Mouse (Mus musculus): ENCODE data around the gene Ophn1. TPM values are rescaled to one million over a fixed set of nuclear protein-coding genes. Genes with fewer than 3 reads are reported as not detected.

The Ophn1 gene
- polyA plus RNA-seq (2012; rRNA removed): 1.1 and 2.4 TPM in 2 replicates

GRCm38 (mm10) chrX:98890406-98891116 lies at the start of gene Ophn1:
TSS of gene Ophn1 (minus strand) at chrX:98891025.
- no peak for DNase-seq (ENCODE audit: low read depth, low spot score)
- WGBS: 17% methylated on average over 48 of the region's 48 CpGs

GRCm38 (mm10) chrX:98937555-98938294 lies 46.9 kb upstream of the Ophn1 start:
- DNase-seq (ENCODE audit: low read depth, low spot score): no peak
- WGBS: 24% methylated on average over 57 of the region's 57 CpGs

GRCm38 (mm10) chrX:98936707-98937554 lies 46.1 kb upstream of the Ophn1 start:
- 24% methylated on average over 66 of the region's 66 CpGs for WGBS
- DNase-seq (ENCODE audit: low read depth, low spot score): no peak

- DNase-seq (ENCODE audit: low read depth, low spot score): no peak
- WGBS: 48% methylated on average over 3 of the region's 3 CpGs
These were observed 45.3 kb upstream of the Ophn1 start, which contains the start of gene Yipf6 for GRCm38 (mm10) chrX:98936101-98936500. TSS of gene Yipf6 (plus strand) at chrX:98936316.

- no peak for DNase-seq (ENCODE audit: low read depth, low spot score)
- 21% methylated on average over 6 of the region's 6 CpGs for WGBS
These were observed 28.6 kb upstream of the Ophn1 start for GRCm38 (mm10) chrX:98919423-98919822.

- 69% methylated on average over 1 of the region's 1 CpGs for WGBS
- no peak for DNase-seq (ENCODE audit: low read depth, low spot score)
These were observed 18.1 kb upstream of the Ophn1 start for GRCm38 (mm10) chrX:98908910-98909309.

- no peak for DNase-seq (ENCODE audit: low read depth, low spot score)
- 81% methylated on average over 6 of the region's 6 CpGs for WGBS
These were observed 13.4 kb upstream of the Ophn1 start for GRCm38 (mm10) chrX:98904226-98904625.

- WGBS: 27% methylated on average over 3 of the region's 3 CpGs
- DNase-seq (ENCODE audit: low read depth, low spot score): no peak
These were observed 7.5 kb upstream of the Ophn1 start for GRCm38 (mm10) chrX:98898307-98898706.

GRCm38 (mm10) chrX:98890072-98890405 lies 786 bp downstream of the Ophn1 start:
- 11% methylated on average over 14 of the region's 14 CpGs for WGBS
- DNase-seq (ENCODE audit: low read depth, low spot score): no peak

- no peak for DNase-seq (ENCODE audit: low read depth, low spot score)
- 90% methylated on average over 2 of the region's 2 CpGs for WGBS
These were observed 8.8 kb downstream of the Ophn1 start for GRCm38 (mm10) chrX:98881983-98882382.

GRCm38 (mm10) chrX:98881085-98881484 lies 9.7 kb downstream of the Ophn1 start:
- DNase-seq (ENCODE audit: low read depth, low spot score): no peak
- 84% methylated on average over 2 of the region's 2 CpGs for WGBS

- WGBS: 93% methylated on average over 6 of the region's 6 CpGs
- no peak for DNase-seq (ENCODE audit: low read depth, low spot score)
These were observed 10.5 kb downstream of the Ophn1 start for GRCm38 (mm10) chrX:98880314-98880713.

GRCm38 (mm10) chrX:98875144-98875543 lies 15.7 kb downstream of the Ophn1 start:
- WGBS: 82% methylated on average over 6 of the region's 6 CpGs
- DNase-seq (ENCODE audit: low read depth, low spot score): no peak

- WGBS: 88% methylated on average over 5 of the region's 5 CpGs
- no peak for DNase-seq (ENCODE audit: low read depth, low spot score)
These were observed 16.7 kb downstream of the Ophn1 start for GRCm38 (mm10) chrX:98874086-98874485.

GRCm38 (mm10) chrX:98872064-98872463 lies 18.8 kb downstream of the Ophn1 start:
- DNase-seq (ENCODE audit: low read depth, low spot score): no peak
- WGBS: 90% methylated on average over 1 of the region's 1 CpGs

GRCm38 (mm10) chrX:98870541-98870940 lies 20.3 kb downstream of the Ophn1 start:
- WGBS: 37% methylated on average over 1 of the region's 1 CpGs
- DNase-seq (ENCODE audit: low read depth, low spot score): no peak

GRCm38 (mm10) chrX:98869735-98870134 lies 21.1 kb downstream of the Ophn1 start:
- WGBS: 50% methylated on average over 2 of the region's 2 CpGs
- DNase-seq (ENCODE audit: low read depth, low spot score): no peak

- 76% methylated on average over 5 of the region's 5 CpGs for WGBS
- DNase-seq (ENCODE audit: low read depth, low spot score): no peak
These were observed 21.7 kb downstream of the Ophn1 start for GRCm38 (mm10) chrX:98869165-98869564.

- 51% methylated on average over 5 of the region's 5 CpGs for WGBS
- no peak for DNase-seq (ENCODE audit: low read depth, low spot score)
These were observed 30.7 kb downstream of the Ophn1 start for GRCm38 (mm10) chrX:98860167-98860566.

- 37% methylated on average over 2 of the region's 2 CpGs for WGBS
- no peak for DNase-seq (ENCODE audit: low read depth, low spot score)
These were observed 34.8 kb downstream of the Ophn1 start for GRCm38 (mm10) chrX:98856046-98856445.
